Mouse (Mus musculus) CH12F3 (cell line): Measurements from ENCODE around the gene Serpina3j.
"Not testable (repeated sequence)": the region's sequence is repeated elsewhere in the genome, so short reads cannot be mapped to it uniquely, and the experiment has no call there.

Experiments used
- in situ Hi-C: fragments of 300-500 bp; cut with MboI; formaldehyde crosslinking; loops from 2 replicates; pipeline ENCODE4 v1.14.3; 2020; ENCODE audit warnings: low sequenced_read_pairs

Serpina3j gene

DNA sequence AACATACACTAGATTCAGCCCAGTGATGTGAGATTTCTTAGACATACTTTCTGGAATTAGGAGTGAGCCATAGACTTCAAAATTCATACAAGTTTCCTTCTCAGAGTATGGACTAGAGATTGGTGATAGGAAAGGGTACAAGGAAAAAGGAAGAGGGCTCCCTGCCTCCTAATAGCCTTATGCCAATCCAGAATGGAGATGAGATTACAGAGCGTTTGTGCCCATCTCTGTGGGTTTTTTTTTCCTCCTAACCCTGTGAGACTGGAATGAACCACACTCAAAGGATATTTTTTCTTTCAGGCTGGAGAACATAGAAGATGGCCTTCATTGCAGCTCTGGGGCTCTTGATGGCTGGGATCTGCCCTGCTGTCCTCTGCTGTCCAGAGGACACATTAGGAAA lies at the start of gene Serpina3j:
TSS of gene Serpina3j (plus strand) at position 301 of the 400 bp plus-strand sequence.
- in situ Hi-C loops: no loop called here

DNA sequence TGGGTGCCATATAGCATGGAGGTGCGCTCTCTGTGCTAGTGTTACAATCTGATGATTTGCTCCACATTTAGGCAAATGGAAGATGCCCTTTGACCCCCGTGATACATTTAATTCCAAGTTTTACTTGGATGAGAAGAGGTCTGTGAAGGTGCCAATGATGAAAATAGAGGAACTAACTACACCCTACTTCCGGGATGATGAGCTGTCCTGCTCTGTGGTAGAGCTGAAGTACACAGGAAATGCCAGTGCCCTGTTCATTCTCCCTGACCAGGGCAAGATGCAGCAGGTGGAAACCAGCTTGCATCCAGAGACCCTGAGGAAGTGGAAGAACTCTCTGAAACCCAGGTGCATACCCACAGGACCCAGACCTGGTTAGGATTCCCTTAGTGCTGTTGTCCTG lies 48.0 kb upstream of the Serpina3j start:
- in situ Hi-C loops: no loop called here

DNA sequence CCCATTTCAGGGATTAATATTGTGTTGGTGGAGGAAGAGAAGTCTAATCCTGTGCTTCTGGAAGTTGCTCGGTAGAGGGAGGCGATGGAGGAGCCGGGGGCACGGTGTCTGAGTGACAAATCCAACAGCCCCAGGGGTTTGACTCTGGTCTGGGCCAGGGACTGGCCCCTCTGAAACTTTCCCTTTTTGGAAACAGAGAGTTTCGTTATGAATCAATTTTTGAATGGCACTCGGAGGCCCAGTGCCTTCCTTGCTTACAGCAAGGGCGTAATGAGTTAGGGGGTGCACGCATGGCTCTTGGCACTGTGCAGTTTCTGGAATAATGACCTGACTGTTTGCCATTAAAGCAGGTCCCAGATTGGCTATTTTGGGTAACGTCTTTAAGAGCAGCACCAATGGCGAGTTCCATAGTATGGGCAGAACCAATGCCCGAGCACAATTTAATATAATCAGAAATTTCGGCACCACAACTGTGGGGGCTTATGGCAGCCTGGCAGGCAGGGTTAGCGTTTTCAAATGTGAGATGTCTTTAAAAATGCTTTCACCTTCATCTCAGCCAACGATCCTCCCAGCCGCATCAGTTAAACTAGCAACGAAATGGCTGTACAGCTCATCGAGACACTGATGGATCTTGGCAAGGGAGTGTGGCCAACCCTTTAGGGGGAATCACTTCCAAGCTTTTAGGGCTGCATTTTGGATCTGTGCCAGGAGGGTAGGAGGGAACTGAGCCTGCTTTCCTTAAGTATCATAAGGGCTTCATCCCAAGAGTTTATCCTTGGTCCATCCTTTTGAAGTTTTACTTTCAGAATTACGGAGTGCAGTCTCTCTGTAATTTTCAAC lies 35.9 kb upstream of the Serpina3j start:
- in situ Hi-C loops: no loop called here

DNA sequence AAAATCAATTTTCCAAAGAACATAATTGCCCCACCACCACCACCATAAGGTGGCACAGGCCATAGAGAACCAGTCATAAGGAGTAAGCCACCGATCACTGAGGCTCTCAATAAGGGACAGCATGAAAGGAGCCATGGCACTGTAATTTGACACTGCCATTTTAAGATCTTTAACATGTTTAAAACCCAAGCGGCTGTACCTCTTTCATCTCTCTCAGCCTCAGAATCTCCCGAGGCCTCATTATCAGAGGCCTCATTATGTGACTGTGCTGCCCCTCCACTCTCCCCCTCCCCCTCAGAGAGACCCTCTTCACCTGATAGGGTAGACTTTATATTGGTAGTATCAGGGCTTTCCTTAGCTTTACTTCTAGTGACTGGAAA lies 35.3 kb upstream of the Serpina3j start:
- in situ Hi-C loops: no loop called here

DNA sequence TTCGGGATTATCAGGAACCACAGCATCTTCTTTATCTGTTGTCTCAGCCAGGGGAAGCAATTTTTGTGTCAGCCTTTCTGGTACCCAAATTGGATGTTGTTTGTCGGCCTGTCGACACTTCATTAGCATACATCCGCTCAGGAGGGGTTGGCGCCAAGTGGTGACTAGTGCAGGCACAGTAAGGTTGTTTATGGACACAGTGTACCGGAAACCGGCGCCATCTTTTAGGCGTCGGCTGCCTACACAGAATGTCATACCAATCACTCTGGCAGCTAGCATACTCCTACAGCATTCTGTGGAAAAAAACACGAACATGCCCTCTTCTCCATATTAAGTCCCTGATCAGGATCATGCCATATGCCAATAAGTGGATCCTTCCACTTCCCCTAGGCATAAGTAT lies 31.0 kb upstream of the Serpina3j start:
- in situ Hi-C loops: no loop called here

DNA sequence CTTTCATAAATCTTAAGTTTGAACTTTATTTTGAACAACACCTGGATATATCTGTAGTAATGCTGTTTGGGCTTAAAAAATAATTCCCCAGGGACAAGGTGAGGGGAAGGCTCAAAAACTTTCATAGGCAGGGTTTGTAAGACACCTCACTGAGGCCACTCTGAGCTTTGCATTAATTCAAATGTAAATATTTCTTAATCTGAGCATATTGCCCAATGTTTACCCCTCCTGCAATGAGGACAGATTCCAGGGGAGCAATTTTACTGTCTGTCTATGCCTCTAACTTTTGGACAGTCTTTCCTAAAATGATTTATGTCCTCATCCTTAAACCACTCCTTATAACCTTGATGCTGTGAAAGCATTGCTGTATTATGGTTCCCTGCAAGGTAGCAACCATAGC lies 26.0 kb upstream of the Serpina3j start:
- in situ Hi-C loops: no loop called here

DNA sequence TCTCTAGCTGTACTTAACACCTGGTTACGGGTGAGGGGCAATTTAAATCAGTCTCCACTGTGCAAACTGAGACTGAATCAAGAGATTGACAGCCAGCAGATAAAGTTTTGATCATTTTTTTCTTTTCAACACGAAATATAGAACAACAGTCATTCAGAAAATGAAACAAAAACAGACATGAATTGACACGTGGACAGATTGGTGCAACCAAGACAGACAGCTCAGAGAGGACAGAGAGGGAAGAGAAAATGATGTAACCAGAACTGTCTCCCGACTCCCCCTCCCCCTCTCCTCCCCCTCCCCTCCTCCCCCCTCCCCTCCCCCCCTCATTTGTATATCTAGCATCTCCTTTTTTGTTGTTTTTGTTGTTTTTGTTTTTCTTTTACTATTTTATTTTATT lies 24.5 kb upstream of the Serpina3j start:
- in situ Hi-C loops: no loop called here

DNA sequence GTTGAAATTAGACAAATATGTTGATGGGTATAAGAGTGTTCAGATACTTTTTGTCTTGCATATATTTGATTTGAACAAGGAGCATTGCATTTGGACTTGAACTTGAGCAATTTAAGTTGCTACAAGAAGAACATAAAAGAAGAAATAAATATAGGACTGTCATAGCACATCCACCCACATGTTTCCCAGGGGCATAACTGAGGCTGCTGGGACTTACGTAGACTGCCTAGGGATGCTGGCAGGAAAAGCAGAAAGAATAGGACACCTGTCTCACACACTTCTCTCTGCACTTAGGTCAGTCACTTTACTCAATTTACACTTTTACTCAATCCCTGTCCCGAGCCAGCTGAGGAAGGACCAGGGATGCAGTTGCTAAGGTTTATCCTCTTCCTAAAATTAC lies 20.4 kb upstream of the Serpina3j start:
- in situ Hi-C loops: no loop called here

DNA sequence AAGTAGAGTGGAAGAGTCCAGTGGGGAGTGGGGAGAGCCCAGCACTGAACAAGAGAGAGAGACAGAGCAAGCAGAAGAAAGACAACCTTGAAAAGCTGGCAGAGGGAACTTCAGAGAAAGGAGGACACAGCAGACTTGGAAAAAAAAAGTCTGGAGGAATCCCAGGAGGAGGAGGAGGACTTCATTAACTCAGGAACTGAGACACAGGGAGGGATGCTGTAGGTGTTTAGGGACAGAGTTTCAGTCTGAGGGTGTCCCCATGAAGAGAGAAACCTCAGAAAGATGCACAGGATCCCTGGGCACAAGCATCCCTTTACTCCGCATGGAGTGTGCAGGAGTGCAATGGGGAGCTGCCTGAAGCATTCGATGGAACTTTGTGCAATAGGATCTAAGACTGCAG lies 16.3 kb upstream of the Serpina3j start:
- in situ Hi-C loops: no loop called here

DNA sequence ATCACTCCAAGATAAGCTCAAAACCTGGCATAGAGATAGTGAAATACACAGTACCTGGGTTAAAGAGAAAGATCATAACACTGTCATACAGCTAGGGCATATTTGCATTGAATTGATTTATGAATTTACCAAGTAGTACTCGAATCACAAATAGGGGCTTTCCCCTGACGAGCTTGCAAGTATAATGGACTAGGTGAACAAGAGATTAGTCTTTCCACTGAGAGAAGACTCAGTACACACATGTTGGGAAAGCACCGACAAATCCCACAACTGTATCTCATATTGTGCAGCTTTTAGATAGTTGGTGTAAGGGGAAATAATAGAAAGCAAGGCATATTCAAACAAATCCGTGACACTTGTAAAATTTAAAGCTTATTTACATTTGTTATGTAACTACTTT lies 8.4 kb upstream of the Serpina3j start:
- in situ Hi-C loops: no loop called here

DNA sequence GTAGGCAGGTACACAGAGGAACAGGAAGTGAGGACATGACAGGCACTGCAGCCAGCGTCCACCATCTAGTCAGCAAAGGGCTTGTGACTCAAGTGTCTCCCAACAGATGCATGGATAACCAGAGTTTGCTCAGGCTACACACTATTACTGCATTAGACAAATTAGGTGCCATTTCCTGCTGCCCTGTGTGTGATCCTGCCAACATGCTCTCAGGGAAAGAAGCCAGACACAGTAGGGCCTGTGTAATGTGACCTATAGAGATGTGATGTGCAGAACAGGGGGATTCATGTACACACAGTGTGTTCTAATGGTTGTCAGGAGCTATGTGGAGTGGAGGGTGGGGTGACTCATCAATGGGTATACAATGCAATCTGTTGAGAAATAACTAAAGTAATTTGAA lies 8.1 kb downstream of the Serpina3j start:
- in situ Hi-C loops: no loop called here

DNA sequence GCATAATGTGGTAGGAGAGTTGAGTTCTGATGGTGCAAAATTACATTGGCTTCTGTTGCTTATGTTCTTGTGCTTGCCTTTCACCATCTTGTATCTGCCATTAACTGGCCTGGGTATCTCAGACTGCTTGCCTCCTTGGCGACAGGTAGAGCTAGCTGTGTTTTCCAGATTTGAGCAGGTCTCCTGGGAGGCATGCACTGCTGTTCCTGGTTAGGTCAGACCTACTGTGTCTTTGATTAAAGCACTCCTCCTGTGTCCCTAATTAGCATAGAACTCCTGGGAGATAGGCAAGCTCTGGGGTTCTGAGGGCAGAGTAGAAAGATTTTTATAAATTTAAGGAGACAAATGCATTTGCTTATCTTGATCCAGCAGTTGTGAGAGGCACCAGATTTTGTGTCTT lies 17.3 kb downstream of the Serpina3j start:
- in situ Hi-C loops: no loop called here

DNA sequence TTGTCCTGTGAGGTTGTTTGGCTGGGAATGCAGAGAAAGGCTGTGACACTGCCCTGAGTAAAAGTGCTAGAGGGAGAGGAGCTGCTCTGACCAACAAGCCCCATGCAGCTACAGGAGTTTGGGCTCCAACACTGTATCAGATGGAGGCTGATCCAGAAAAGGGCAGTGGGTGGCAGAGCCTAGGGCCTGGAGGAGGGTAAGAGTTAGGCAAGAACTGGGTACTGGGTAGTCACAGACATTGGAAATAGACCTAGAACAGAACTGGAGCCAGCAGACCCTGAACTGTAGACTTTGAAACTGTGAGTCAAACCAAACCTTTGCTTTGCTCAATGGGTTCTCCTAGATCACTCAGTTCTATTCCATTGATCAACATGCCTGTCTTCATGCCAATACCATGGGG lies 22.5 kb downstream of the Serpina3j start:
- in situ Hi-C loops: not testable (repeated sequence)

DNA sequence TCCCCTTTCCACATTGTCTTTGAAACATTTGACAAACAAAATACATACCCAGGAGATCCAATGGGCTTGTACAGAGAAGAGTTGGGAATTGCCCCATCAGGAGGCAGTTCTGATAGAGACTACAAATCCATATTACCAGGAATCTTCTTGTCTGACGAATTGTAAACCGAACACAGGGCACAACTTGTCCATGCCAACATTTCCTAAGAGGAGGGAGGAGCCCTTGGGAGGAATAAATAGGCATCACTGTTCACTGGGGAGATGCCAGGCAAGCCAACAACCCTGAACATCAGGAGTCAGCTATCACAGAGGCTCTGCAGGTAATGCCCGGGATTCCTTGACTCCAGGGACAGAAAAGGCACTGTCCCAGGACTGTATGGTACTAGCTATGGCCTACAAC lies 23.9 kb downstream of the Serpina3j start, which contains the start of the genes Serpina3k and Serpina3m:
TSS of gene Serpina3k (plus strand) at position 261 of the 400 bp plus-strand sequence.
TSS of gene Serpina3m (plus strand) at position 261 of the 400 bp plus-strand sequence.
- in situ Hi-C loops: not testable (repeated sequence)

DNA sequence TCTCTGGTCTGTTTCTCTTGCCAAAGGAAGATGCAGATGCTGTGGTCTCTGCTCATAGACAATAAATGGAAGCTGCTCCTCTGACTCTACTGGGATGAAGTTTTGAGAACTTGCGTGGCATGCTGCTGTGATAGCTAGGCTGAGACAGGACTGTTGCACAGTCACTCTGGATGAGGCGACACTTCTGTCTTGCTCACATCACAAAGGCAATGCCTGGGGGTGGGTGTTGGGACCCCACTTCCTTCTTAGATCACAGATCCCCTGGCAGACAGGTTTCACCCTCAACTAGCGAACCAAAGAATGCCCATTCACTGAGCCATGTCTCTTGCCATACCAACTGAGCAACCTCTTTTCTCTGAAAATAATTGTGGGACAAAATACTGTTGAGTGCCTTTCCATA lies 24.4 kb downstream of the Serpina3j start:
- in situ Hi-C loops: no loop called here

DNA sequence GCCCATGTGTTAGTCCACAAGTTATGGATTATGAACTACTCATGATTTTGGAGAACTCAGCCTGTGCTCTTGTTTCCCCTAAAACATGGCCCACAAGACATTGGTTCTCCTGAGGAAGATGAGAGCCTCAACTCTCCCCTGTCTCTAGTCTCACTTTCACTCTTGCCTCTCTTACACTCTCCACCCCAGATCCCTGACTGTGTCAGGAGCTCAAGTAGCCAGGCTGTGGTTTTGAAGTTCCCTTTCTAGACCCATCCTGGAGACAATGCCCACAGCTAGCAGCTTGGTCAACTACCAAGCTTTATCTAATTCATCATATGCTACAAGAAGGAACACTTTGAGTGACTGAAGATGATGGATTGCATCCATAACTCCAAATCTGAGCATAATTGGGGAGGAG lies 28.1 kb downstream of the Serpina3j start:
- in situ Hi-C loops: not testable (repeated sequence)

DNA sequence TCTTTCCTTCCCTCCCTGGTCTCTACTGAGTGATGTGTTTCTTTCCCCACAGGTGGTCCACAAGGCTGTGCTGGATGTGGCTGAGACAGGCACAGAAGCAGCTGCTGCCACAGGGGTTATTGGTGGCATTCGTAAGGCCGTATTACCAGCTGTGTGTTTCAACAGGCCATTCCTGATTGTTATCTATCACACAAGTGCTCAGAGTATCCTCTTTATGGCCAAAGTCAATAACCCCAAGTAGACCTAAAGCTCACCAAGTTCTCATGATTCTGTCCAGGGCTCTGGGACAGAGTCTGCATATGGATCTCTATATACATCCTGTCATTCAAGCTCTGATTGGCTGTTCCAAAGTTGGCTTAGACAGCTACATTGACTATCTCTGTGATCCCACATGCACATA lies 30.8 kb downstream of the Serpina3j start:
- in situ Hi-C loops: no loop called here

DNA sequence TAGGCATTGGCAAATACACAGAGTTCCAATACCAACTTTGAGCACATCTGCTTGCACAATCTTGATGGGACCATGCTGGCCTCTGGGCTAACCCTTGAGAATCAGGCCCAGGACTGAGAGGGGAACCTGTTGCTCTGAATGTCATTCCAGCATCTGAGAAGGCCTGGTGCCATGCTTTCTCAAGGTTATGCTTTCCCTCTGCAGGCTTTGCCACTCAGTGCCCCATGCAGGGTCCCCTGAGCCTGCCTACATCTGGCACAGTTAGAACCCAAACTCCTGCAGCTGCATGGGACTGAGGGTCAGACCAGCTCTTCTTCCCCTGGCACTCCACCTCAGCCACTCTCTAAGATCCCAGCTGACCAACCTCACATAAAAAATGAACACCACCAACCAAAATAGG lies 31.4 kb downstream of the Serpina3j start:
- in situ Hi-C loops: no loop called here

DNA sequence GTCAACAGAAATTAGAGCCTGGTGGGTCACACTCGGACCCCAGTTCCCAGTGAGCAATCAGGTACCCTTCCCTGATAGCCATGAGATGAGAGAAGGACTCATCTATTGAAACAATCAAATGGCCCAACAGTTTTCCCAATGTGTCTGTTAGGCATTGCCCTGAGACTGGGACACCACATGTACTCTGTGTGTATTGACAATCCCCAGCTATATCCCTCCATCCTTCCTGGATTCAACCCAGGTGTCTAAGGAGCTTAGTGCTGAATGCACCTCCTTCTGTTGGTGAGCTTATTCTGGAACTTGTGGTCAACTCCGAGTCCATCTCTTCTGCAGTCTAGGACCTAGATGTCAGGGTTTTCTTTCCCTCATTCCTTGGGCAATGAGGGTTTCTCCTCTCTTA lies 32.7 kb downstream of the Serpina3j start:
- in situ Hi-C loops: no loop called here

DNA sequence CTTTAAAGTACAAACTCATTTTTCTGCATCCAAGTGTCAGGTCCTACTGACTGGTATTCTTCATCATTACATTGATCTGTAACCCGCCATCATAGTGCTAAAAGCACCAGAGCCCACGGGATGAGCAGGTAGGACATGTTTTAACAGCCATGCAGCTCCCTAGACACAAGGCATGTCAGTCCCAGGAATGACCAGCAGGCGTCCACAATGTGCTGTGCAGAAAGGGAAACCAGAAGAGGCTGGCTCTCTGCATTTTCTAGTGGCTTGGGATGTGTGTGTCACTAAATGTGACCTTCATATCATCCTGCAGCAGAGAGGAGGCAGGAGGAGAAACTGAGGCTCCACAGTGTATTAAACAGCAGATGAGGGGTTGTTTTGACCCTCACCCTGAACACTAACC lies 37.5 kb downstream of the Serpina3j start:
- in situ Hi-C loops: not testable (repeated sequence)

DNA sequence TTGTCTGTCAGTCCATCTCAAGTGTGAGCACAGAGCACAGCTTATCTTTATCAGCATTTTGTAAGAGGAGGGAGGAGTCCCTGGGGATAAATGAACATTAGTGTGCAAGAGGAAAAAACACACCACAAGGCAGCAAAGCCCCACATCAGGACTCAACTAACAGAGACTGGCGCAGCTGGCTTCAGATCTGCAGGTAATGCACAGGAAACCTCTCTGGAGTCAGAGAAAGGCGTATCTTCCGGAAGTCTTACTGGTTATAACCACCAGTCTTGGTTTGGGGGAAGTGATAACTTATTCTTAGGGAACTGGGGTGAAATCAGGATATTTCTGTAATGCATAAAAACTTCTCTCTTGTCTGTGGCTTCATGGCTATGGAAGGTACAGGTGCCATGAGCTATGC lies 41.7 kb downstream of the Serpina3j start:
- in situ Hi-C loops: no loop called here

DNA sequence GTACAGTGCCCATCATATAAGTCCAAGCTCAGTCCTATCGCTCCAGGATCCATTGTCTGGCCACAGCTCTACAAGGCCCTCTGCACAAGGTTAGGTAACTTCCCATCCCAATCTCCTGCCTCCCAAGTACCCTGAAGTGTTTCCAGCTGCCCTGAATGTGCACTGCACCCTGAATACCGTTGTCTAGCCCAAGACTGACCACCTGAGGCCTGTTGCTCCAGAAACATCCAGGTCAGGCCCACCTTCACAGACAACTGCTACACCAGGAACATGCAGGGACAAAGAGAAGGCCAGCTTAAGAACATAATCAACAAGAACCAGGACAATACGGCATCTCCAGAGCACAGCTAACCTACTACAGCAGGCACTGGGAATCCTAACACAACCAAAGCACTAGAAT lies 55.6 kb downstream of the Serpina3j start:
- in situ Hi-C loops: no loop called here
